Mouse (Mus musculus): ENCODE measurements around the gene Tmem30c. TPM values are rescaled to one million over a fixed set of nuclear protein-coding genes. Genes with fewer than 3 reads are reported as not detected.

Tmem30c gene
- total RNA-seq, 2 experiments from 2014 or later: not detected

- no peak for DNase-seq
Measured at GRCm38 (mm10) chr16:57295216-57295934, 2.7 kb upstream of the Tmem30c start.

- no peak for DNase-seq
Measured at GRCm38 (mm10) chr16:57292296-57292695, 369 bp downstream of the Tmem30c start.

- DNase-seq: no peak
Measured at GRCm38 (mm10) chr16:57291696-57292095, 969 bp downstream of the Tmem30c start.

GRCm38 (mm10) chr16:57281417-57281816, 11.2 kb downstream of the Tmem30c start:
- no peak for DNase-seq

- peak; percentile 20 for DNase-seq
Measured at GRCm38 (mm10) chr16:57280221-57281217, 12.1 kb downstream of the Tmem30c start.

GRCm38 (mm10) chr16:57278976-57279626, 13.6 kb downstream of the Tmem30c start:
- no peak for DNase-seq

- DNase-seq: no peak
Measured at GRCm38 (mm10) chr16:57269751-57270150, 22.9 kb downstream of the Tmem30c start.

- peak; percentile 46 for DNase-seq
Measured at GRCm38 (mm10) chr16:57268058-57268841, 24.4 kb downstream of the Tmem30c start.

GRCm38 (mm10) chr16:57267068-57267467, 25.6 kb downstream of the Tmem30c start:
- peak; percentile 59 for DNase-seq

GRCm38 (mm10) chr16:57260152-57260551, 32.5 kb downstream of the Tmem30c start:
- no peak for DNase-seq

GRCm38 (mm10) chr16:57259356-57260083, 33.1 kb downstream of the Tmem30c start:
- DNase-seq: no peak

GRCm38 (mm10) chr16:57251589-57252421, 40.9 kb downstream of the Tmem30c start:
- no peak for DNase-seq

GRCm38 (mm10) chr16:57250991-57251390, 41.7 kb downstream of the Tmem30c start:
- DNase-seq: no peak

- no peak for DNase-seq
Measured at GRCm38 (mm10) chr16:57247464-57247863, 45.2 kb downstream of the Tmem30c start.

GRCm38 (mm10) chr16:57246596-57246995, 46.1 kb downstream of the Tmem30c start:
- DNase-seq: no peak

GRCm38 (mm10) chr16:57243858-57244248, 48.8 kb downstream of the Tmem30c start:
- DNase-seq: peak; percentile 93

GRCm38 (mm10) chr16:57243205-57243857, 49.3 kb downstream of the Tmem30c start:
- peak; percentile 47 for DNase-seq

GRCm38 (mm10) chr16:57242857-57243204, 49.8 kb downstream of the Tmem30c start:
- DNase-seq: no peak

- no peak for DNase-seq
Measured at GRCm38 (mm10) chr16:57235871-57236510, 56.7 kb downstream of the Tmem30c start.
